Mouse (Mus musculus): ENCODE measurements around the gene Galp.

GRCm38 (mm10) chr7:6196790-6197189 lies at the start of gene Galp:
- no peak for TF ChIP-seq POLR2A (IDR thresholded peaks at IDR 0.05; ENCODE audit: borderline replicate concordance, insufficient read depth, low read length)
- no peak for TF ChIP-seq CTCF (IDR thresholded peaks at IDR 0.05; ENCODE audit: borderline replicate concordance, insufficient read depth, low read depth, low read length)

All from cerebellum, adult 2 months (tissue).